In genomic region chr15:12863669-12864068, GRCm38 (mm10) we compare ENCODE assay signal across 19 mouse cellular contexts. TPM values are rescaled to one million over a fixed set of nuclear protein-coding genes. Genes with fewer than 3 reads are reported as not detected.
DNase-seq lines count a peak whose midpoint lies in the region; ATAC-seq lines count a peak whose summit lies in the region.
"Had no signal": no experiment of that assay in that cellular context is flagged by ENCODE, and none has a peak within 500 bp of the region (broad histone marks: within the 10 kb centered on the region; RNA-seq: fewer than 3 reads in every experiment).

No protein-coding gene starts in this region.

- H3K27ac ChIP-seq in hindbrain, embryonic 14.5 days = no peak overlapping the region
- no peak overlapping the region for H3K27ac ChIP-seq in hindbrain, embryonic 11.5 days (ENCODE audit: low read depth, low read length)
- H3K27ac ChIP-seq in lung, embryonic 16.5 days (ENCODE audit: low read length) = no peak overlapping the region
- no peak overlapping the region for H3K27ac ChIP-seq in stomach, embryonic 14.5 days (ENCODE audit: low read length)
- H3K27ac ChIP-seq: embryonic facial prominence, embryonic 15.5 days; forebrain, embryonic 15.5 days; heart, embryonic 10.5 days; neural tube, embryonic 12.5 days had no signal

- H3K36me3 ChIP-seq in hindbrain, embryonic 14.5 days (replicated peaks; ENCODE audit: control insufficient read depth, insufficient read depth) = peaks cover 81% of the 10 kb centered on the region
- H3K36me3 ChIP-seq in hindbrain, embryonic 11.5 days (ENCODE audit: control insufficient read depth, insufficient read depth, low read length) = peaks cover 6% of the 10 kb centered on the region
- peaks cover 16% of the 10 kb centered on the region for H3K36me3 ChIP-seq in lung, embryonic 16.5 days (ENCODE audit: control insufficient read depth, insufficient read depth, low read length)
- H3K36me3 ChIP-seq in stomach, embryonic 14.5 days (ENCODE audit: control insufficient read depth, insufficient read depth, low read length) = peaks cover 33% of the 10 kb centered on the region

- H3K4me2 ChIP-seq in hindbrain, embryonic 14.5 days (replicated peaks) = no peak overlapping the region
- no peak overlapping the region for H3K4me2 ChIP-seq in hindbrain, embryonic 11.5 days (replicated peaks; ENCODE audit: low read depth, low read length)
- H3K4me2 ChIP-seq in lung, embryonic 16.5 days (ENCODE audit: low read depth, low read length) = no peak overlapping the region
- no peak overlapping the region for H3K4me2 ChIP-seq in stomach, embryonic 14.5 days (replicated peaks; ENCODE audit: low read depth, low read length)
- H3K4me2 ChIP-seq: embryonic facial prominence, embryonic 15.5 days; forebrain, embryonic 15.5 days; neural tube, embryonic 12.5 days had no signal

- H3K4me3 ChIP-seq in hindbrain, embryonic 14.5 days (replicated peaks; ENCODE audit: low read length) = no peak overlapping the region
- H3K4me3 ChIP-seq in hindbrain, embryonic 11.5 days (ENCODE audit: low read depth, low read length) = no peak overlapping the region
- H3K4me3 ChIP-seq in lung, embryonic 16.5 days (ENCODE audit: low read length) = no peak overlapping the region
- H3K4me3 ChIP-seq in stomach, embryonic 14.5 days (ENCODE audit: low read depth, low read length) = no peak overlapping the region
- H3K4me3 ChIP-seq: embryonic facial prominence, embryonic 15.5 days; forebrain, embryonic 15.5 days; heart, embryonic 10.5 days; neural tube, embryonic 12.5 days had no signal

- ATAC-seq in hindbrain, embryonic 14.5 days (ENCODE audit: low FRiP score) = no peak
- no peak for ATAC-seq in hindbrain, embryonic 11.5 days (ENCODE audit: low FRiP score)
- peak; percentile 54 for ATAC-seq in lung, embryonic 16.5 days (ENCODE audit: low read depth)
- ATAC-seq in stomach, embryonic 14.5 days (ENCODE audit: insufficient number of reproducible peaks, insufficient read depth, low FRiP score, low read depth) = peak; percentile 54; the same call in 1 of the 2 replicates
- ATAC-seq: activated CD4-positive, CD25-positive, alpha-beta regulatory T cell, adult 4 months; CD4-positive, CD25-positive, alpha-beta regulatory T cell, adult 4 months; forebrain, embryonic 15.5 days; intestine, embryonic 16.5 days had no signal

- no peaks in the 10 kb centered on the region for H3K27me3 ChIP-seq in hindbrain, embryonic 14.5 days (ENCODE audit: control insufficient read depth, insufficient read depth, low read length)
- no peaks in the 10 kb centered on the region for H3K27me3 ChIP-seq in hindbrain, embryonic 11.5 days (ENCODE audit: control insufficient read depth, insufficient read depth, low read length)
- H3K27me3 ChIP-seq in lung, embryonic 16.5 days (ENCODE audit: control insufficient read depth, insufficient read depth, low read depth, low read length) = no peaks in the 10 kb centered on the region
- H3K27me3 ChIP-seq in stomach, embryonic 14.5 days (ENCODE audit: control insufficient read depth, insufficient read depth, low read length) = no peaks in the 10 kb centered on the region
- H3K27me3 ChIP-seq: embryonic facial prominence, embryonic 15.5 days; forebrain, embryonic 15.5 days; neural tube, embryonic 12.5 days had no signal

- WGBS in hindbrain, embryonic 14.5 days = 55% methylated on average over 1 of the region's 1 CpGs
- WGBS in hindbrain, embryonic 11.5 days = 78% methylated on average over 1 of the region's 1 CpGs
- WGBS in lung, embryonic 16.5 days = 45% methylated on average over 1 of the region's 1 CpGs
- WGBS in stomach, embryonic 14.5 days = 38% methylated on average over 1 of the region's 1 CpGs

- no peak overlapping the region for H3K9ac ChIP-seq in hindbrain, embryonic 14.5 days
- no peak overlapping the region for H3K9ac ChIP-seq in hindbrain, embryonic 11.5 days (ENCODE audit: low read depth, low read length)
- no peak overlapping the region for H3K9ac ChIP-seq in lung, embryonic 16.5 days (ENCODE audit: low read length)
- no peak overlapping the region for H3K9ac ChIP-seq in stomach, embryonic 14.5 days (replicated peaks; ENCODE audit: low read depth, low read length)
- H3K9ac ChIP-seq: embryonic facial prominence, embryonic 15.5 days; forebrain, embryonic 15.5 days; neural tube, embryonic 12.5 days had no signal

- peak; percentile 47 for DNase-seq in hindbrain, embryonic 14.5 days (ENCODE audit: low spot score)
- DNase-seq in hindbrain, embryonic 11.5 days (ENCODE audit: low spot score) = no peak
- DNase-seq in lung, postnatal 25 days (ENCODE audit: low spot score) = no peak
- DNase-seq in NIH3T3 (ENCODE audit: low read depth) = peak; percentile 70
- no peak for DNase-seq in gastrocnemius, postnatal 25 days
- no peak for DNase-seq in gastrocnemius, postnatal 36 days
- DNase-seq: heart, postnatal 4 days; kidney, postnatal 14 days; right cerebral cortex, postnatal 25 days; thymus, adult 18-20 months had no signal

- H3K4me1 ChIP-seq in hindbrain, embryonic 14.5 days (replicated peaks; ENCODE audit: control insufficient read depth, insufficient read depth, low read length) = no peaks in the 10 kb centered on the region
- H3K4me1 ChIP-seq in hindbrain, embryonic 11.5 days (replicated peaks; ENCODE audit: control insufficient read depth, insufficient read depth, low read length) = no peaks in the 10 kb centered on the region
- H3K4me1 ChIP-seq in lung, embryonic 16.5 days (replicated peaks; ENCODE audit: control insufficient read depth, insufficient read depth, low read length) = no peaks in the 10 kb centered on the region
- 0 out of 2 replicates have a peak, but pooled peaks cover 2% of the 10 kb centered on the region for H3K4me1 ChIP-seq in stomach, embryonic 14.5 days (ENCODE audit: control insufficient read depth, insufficient read depth, low read length)
- H3K4me1 ChIP-seq: embryonic facial prominence, embryonic 15.5 days; forebrain, embryonic 15.5 days; neural tube, embryonic 12.5 days had no signal

- H3K9me3 ChIP-seq in hindbrain, embryonic 14.5 days (ENCODE audit: control insufficient read depth, low read length) = no peaks in the 10 kb centered on the region
- no peaks in the 10 kb centered on the region for H3K9me3 ChIP-seq in hindbrain, embryonic 11.5 days (ENCODE audit: control insufficient read depth, low read length)
- no peaks in the 10 kb centered on the region for H3K9me3 ChIP-seq in lung, embryonic 16.5 days (ENCODE audit: control insufficient read depth, low read length)
- no peaks in the 10 kb centered on the region for H3K9me3 ChIP-seq in stomach, embryonic 14.5 days (ENCODE audit: control insufficient read depth, low read depth, low read length)
- H3K9me3 ChIP-seq: embryonic facial prominence, embryonic 15.5 days; forebrain, embryonic 15.5 days; heart, embryonic 10.5 days; neural tube, embryonic 12.5 days had no signal

- intact Hi-C loops in gastrocnemius, postnatal 36 days (cut with DNase I) = no loop called here

RNA-seq across cellular contexts. Expression of gene Drosha, which starts 39.1 kb away (rescaled TPM):
- polyA plus RNA-seq in hindbrain, embryonic 14.5 days (2014; fragmentation: Nextera tagmentation; extraction: Ambion mirVana) = 53.6 and 61.6 TPM in 2 replicates
- polyA plus RNA-seq in hindbrain, embryonic 11.5 days (2014; fragmentation: Nextera tagmentation; extraction: Ambion mirVana) = 68.4 and 76.2 TPM in 2 replicates
- polyA plus RNA-seq in lung, embryonic 16.5 days (2015; fragmentation: Nextera tagmentation; extraction: Ambion mirVana) = 27.2 and 32.0 TPM in 2 replicates
- 41.3 and 41.8 TPM in 2 replicates for polyA plus RNA-seq in stomach, embryonic 14.5 days (2014; fragmentation: Nextera tagmentation; extraction: Ambion mirVana)
- total RNA-seq in gastrocnemius, postnatal 25 days (2021) = 10 to 100 TPM; 25.7 to 29.4 TPM
- 10 to 100 TPM; 26.3 to 32.5 TPM for total RNA-seq in gastrocnemius, postnatal 36 days (2021)

RNA-seq across cellular contexts. Expression of gene 6030458C11Rik, which starts 39.2 kb away (rescaled TPM):
- 20.1 and 29.3 TPM in 2 replicates for polyA plus RNA-seq in hindbrain, embryonic 14.5 days (2014; fragmentation: Nextera tagmentation; extraction: Ambion mirVana)
- 27.7 and 38.6 TPM in 2 replicates for polyA plus RNA-seq in hindbrain, embryonic 11.5 days (2014; fragmentation: Nextera tagmentation; extraction: Ambion mirVana)
- 32.9 and 33.0 TPM in 2 replicates for polyA plus RNA-seq in lung, embryonic 16.5 days (2015; fragmentation: Nextera tagmentation; extraction: Ambion mirVana)
- 42.1 and 47.0 TPM in 2 replicates for polyA plus RNA-seq in stomach, embryonic 14.5 days (2014; fragmentation: Nextera tagmentation; extraction: Ambion mirVana)
- 10 to 100 TPM; 18.3 to 20.0 TPM for total RNA-seq in gastrocnemius, postnatal 25 days (2021)
- 10 to 100 TPM; 19.8 to 20.0 TPM for total RNA-seq in gastrocnemius, postnatal 36 days (2021)

Comparison
In these comparisons a context has a peak if more than half of its experiments do, and no peak if none do; other contexts are left out.
1. DNase-seq: peak in hindbrain, embryonic 14.5 days (single experiment) and NIH3T3 (single experiment); none in hindbrain, embryonic 11.5 days (single experiment), lung, postnatal 25 days (single experiment), gastrocnemius, postnatal 25 days (single experiment) and gastrocnemius, postnatal 36 days (0 of 2).
2. ATAC-seq: peak in lung, embryonic 16.5 days (single experiment) and stomach, embryonic 14.5 days (single experiment); none in hindbrain, embryonic 14.5 days (single experiment) and hindbrain, embryonic 11.5 days (single experiment).